Mouse (Mus musculus) erythroblast, embryonic 14.5 days (primary cell): ENCODE measurements around the gene Ndufs2.

Experiments
- GATA1 ChIP-seq: IDR thresholded peaks from 2 replicates; pipeline ENCODE4 v1.6.1; 2012; ENCODE audit warnings: low read length, inconsistent platforms, mixed read lengths
- TAL1 ChIP-seq: IDR thresholded peaks from 3 replicates; pipeline ENCODE4 v1.6.1; 2012; ENCODE audit warnings: low read length, inconsistent platforms, mixed read lengths

- TF ChIP-seq GATA1 (no peak), TAL1 (no peak)
These were observed 26.3 kb downstream of the Ndufs2 start, which contains the start of gene Apoa2 for GRCm38 (mm10) chr1:171224857-171225256.
